Mouse (Mus musculus) bone marrow, adult 2 months (tissue): ENCODE data around the gene Setd5.

Experiments used
- CTCF ChIP-seq: fragments of 200-500 bp; IDR thresholded peaks from 2 replicates; pipeline ENCODE4 v1.5.1; 2011; ENCODE audit warnings: low read length, control low read depth; ENCODE audit not compliant: control insufficient read depth, insufficient read depth
- POLR2A ChIP-seq: fragments of 200-500 bp; IDR thresholded peaks from 2 replicates; pipeline ENCODE4 v1.6.1; 2011; ENCODE audit warnings: low read depth, mild to moderate bottlenecking, control low read depth, low read length, borderline replicate concordance; ENCODE audit not compliant: control insufficient read depth

GRCm38 (mm10) chr6:113082229-113082628, 5.1 kb downstream of the Setd5 start:
- TF ChIP-seq CTCF: no peak
- TF ChIP-seq POLR2A: no peak
